Mouse (Mus musculus) stomach, embryonic 15.5 days (tissue): Measurements from ENCODE around the gene Inka2. TPM values are rescaled to one million over a fixed set of nuclear protein-coding genes. Genes with fewer than 3 reads are reported as not detected.

Source experiments
- ATAC-seq: fragments of 200-750 bp; cut with Nextera tagmentation; 2 replicates; pipeline ENCODE4 v1.8.0; 2017; ENCODE audit warnings: low read depth, moderate number of reproducible peaks, moderate TSS enrichment; ENCODE audit not compliant: insufficient read depth, low FRiP score
- H3K27ac ChIP-seq: fragments of 300-500 bp; sonication (generic); 2 replicates; pipeline ENCODE4 v1.5.1; 2015; ENCODE audit warnings: mild to moderate bottlenecking, inconsistent platforms
- H3K27me3 ChIP-seq: fragments of 300-500 bp; sonication (generic); replicated peaks from 2 replicates; pipeline ENCODE4 v1.6.1; 2015; ENCODE audit warnings: inconsistent platforms
- H3K36me3 ChIP-seq: fragments of 300-500 bp; sonication (generic); 2 replicates; pipeline ENCODE4 v1.6.1; 2015; ENCODE audit warnings: inconsistent platforms
- H3K4me1 ChIP-seq: fragments of 300-500 bp; sonication (generic); 2 replicates; pipeline ENCODE4 v1.6.1; 2015; ENCODE audit warnings: inconsistent platforms
- H3K4me2 ChIP-seq: fragments of 300-500 bp; sonication (generic); 2 replicates; pipeline ENCODE4 v1.6.1; 2015; ENCODE audit warnings: mild to moderate bottlenecking, inconsistent platforms
- H3K4me3 ChIP-seq: fragments of 300-500 bp; sonication (generic); replicated peaks from 2 replicates; pipeline ENCODE4 v1.5.1; 2015; ENCODE audit warnings: inconsistent platforms
- H3K9ac ChIP-seq: fragments of 300-500 bp; sonication (generic); 2 replicates; pipeline ENCODE4 v1.6.1; 2015; ENCODE audit warnings: inconsistent platforms
- H3K9me3 ChIP-seq: fragments of 300-500 bp; sonication (generic); 2 replicates; pipeline ENCODE4 v1.6.1; 2016; ENCODE audit warnings: inconsistent platforms
- WGBS: fragments of 180-500 bp; shearing (Covaris S2); methylation state at CpG from one replicate; pipeline ENCODE4 v1.1.7; 2015; 5-methylcytosine and 5-hydroxymethylcytosine counted together
- polyA plus RNA-seq: library from polyadenylated mRNA; unstranded; fragments of >200 nt; fragmentation: Nextera tagmentation; extraction: Ambion mirVana; gene quantifications from 2 replicates; pipeline ENCODE4 v1.2.1, GENCODE M21; 2015

The Inka2 gene
- polyA plus RNA-seq, 1 experiment from 2014 or later, result 2.9 TPM

GRCm38 (mm10) chr3:105716353-105717000 lies 12.1 kb downstream of the Inka2 start:
- WGBS, result 67% methylated on average over 18 of the region's 18 CpGs
- Histone ChIP-seq H3K9me3 (no peaks in the 10 kb centered on the region), H3K4me2 (no peak overlapping the region), H3K9ac (no peak overlapping the region), H3K27me3 (no peaks in the 10 kb centered on the region), H3K4me1 (0 out of 2 replicates have a peak, but pooled peaks cover 4% of the 10 kb centered on the region), H3K4me3 (no peak overlapping the region), H3K27ac (no peak overlapping the region), H3K36me3 (no peaks in the 10 kb centered on the region)
- no peak for ATAC-seq

DNA sequence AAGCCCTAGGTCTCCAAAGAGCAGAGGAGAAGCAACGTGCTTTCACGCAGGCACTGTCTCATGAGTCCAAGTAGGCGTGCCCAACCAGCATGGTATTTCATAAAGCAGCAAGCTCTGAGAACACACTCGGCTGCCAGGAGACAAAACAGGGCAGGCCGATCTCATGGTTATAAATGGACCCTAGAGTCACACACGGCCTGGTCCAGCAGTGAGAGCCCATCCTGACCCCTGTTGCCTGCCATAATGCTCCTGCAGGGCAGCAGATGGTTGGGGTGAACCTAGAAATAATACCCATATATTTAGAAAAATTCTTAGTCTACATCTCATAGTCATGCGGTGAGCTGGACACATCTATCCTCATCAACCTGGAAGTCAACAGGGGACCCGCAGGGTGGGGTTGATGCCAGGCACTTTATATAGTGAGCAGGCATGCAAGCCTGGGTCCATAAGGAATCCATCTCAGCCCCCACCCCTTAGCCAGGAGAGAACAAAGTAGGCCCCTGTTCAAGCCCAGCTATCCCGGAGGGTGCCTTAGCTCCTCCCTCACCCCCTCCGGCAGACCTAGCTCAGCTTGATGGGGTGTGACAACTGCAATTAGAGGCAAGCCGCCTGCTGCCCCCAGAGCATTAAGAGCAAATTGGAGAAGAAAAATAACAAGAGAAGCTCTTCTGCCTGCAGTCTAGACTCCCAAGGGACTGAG lies 13.6 kb downstream of the Inka2 start:
- Histone ChIP-seq H3K36me3 (no peaks in the 10 kb centered on the region), H3K9me3 (no peaks in the 10 kb centered on the region), H3K4me2 (no peak overlapping the region), H3K27me3 (no peaks in the 10 kb centered on the region), H3K27ac (no peak overlapping the region), H3K9ac (no peak overlapping the region), H3K4me1 (0 out of 2 replicates have a peak, but pooled peaks cover 4% of the 10 kb centered on the region), H3K4me3 (no peak overlapping the region)
- no peak for ATAC-seq
- 67% methylated on average over 11 of the region's 11 CpGs for WGBS

DNA sequence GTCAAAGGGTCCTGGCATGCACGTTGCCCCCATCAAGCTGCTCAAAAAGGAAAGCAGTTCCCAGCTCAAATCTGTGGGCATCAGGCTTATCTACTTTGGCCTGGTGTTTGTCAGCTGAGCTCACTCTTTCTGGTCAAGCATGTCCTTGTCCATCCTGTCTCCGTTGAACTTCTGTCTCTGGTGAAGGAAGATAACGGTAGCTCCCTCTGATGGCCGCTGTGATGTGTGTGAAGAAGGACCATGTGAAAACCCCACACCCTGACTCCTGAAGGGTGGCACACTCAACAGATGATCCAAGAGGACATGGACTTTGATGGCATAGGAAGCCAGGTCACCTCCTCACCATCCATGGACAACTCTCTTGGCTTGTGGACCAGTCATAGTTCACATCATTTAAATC lies 14.3 kb downstream of the Inka2 start:
- Histone ChIP-seq H3K4me3 (no peak overlapping the region), H3K9me3 (no peaks in the 10 kb centered on the region), H3K4me2 (no peak overlapping the region), H3K36me3 (no peaks in the 10 kb centered on the region), H3K27ac (no peak overlapping the region), H3K4me1 (0 out of 2 replicates have a peak, but pooled peaks cover 4% of the 10 kb centered on the region), H3K27me3 (no peaks in the 10 kb centered on the region), H3K9ac (no peak overlapping the region)
- WGBS, result 45% methylated on average over 4 of the region's 4 CpGs
- no peak for ATAC-seq

DNA sequence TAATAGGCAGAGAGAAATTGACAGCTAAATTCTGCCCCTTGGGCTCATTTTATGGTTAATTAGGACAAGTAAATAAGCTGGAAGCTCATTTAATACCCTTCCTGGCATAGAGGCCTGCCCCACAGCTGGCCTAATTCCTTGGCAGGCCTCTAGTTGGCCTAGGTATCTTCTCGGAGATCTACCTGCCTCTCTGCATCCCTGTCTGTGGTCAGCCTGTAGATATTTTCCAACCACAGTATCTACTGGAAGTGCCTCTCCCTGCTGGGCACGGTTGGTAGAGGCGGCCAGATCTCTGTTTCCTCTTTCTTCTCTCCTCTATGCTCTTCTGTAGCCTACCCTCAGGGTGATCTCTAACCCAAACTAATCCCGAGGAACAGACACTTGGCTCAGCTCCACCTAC lies 15.6 kb downstream of the Inka2 start:
- no peaks in the 10 kb centered on the region for H3K27me3 ChIP-seq
- WGBS, result 76% methylated on average over 4 of the region's 4 CpGs
- H3K36me3 ChIP-seq, result no peaks in the 10 kb centered on the region
- no peak overlapping the region for H3K4me2 ChIP-seq
- no peak overlapping the region for H3K4me3 ChIP-seq
- H3K9ac ChIP-seq, result no peak overlapping the region
- H3K4me1 ChIP-seq, result 0 out of 2 replicates have a peak, but pooled peaks cover 4% of the 10 kb centered on the region
- ATAC-seq, result no peak
- no peak overlapping the region for H3K27ac ChIP-seq
- no peaks in the 10 kb centered on the region for H3K9me3 ChIP-seq

- Histone ChIP-seq H3K4me2 (no peak overlapping the region), H3K9ac (no peak overlapping the region), H3K27me3 (no peaks in the 10 kb centered on the region), H3K4me3 (no peak overlapping the region), H3K36me3 (no peaks in the 10 kb centered on the region), H3K9me3 (no peaks in the 10 kb centered on the region), H3K27ac (no peak overlapping the region), H3K4me1 (0 out of 2 replicates have a peak, but pooled peaks cover 4% of the 10 kb centered on the region)
- no peak for ATAC-seq
- WGBS, result 62% methylated on average over 4 of the region's 4 CpGs
Measured at GRCm38 (mm10) chr3:105720514-105720913, 16.1 kb downstream of the Inka2 start.

DNA sequence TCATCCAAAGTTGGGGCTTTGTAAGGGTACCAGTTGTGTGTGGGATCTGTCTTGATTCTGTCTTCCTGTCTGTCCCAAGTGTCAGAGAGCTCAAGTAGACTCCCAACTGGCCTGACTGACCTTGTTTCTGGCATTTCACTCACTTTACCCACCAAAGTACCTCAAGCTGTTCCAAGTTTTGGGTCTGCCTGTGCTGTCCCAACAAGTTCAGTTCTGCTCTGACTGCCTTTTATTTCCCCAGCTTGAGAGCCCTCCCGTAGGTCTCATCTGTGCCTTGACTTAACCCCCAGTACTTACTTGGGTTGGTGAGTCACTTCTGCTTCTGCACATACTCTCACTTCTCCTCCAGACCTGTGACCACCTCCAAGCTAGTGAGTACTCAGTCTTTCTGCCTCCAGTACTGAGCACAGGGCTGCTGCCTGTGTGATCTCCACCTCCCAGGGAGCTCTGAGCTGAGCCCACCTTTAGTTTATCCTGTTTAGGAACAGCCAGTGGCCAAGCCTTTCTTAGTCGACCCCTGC lies 17.3 kb downstream of the Inka2 start:
- Histone ChIP-seq H3K9me3 (no peaks in the 10 kb centered on the region), H3K9ac (no peak overlapping the region), H3K36me3 (no peaks in the 10 kb centered on the region), H3K27ac (no peak overlapping the region), H3K4me2 (no peak overlapping the region), H3K4me3 (no peak overlapping the region), H3K4me1 (0 out of 2 replicates have a peak, but pooled peaks cover 2% of the 10 kb centered on the region), H3K27me3 (no peaks in the 10 kb centered on the region)
- no peak for ATAC-seq
- 56% methylated on average over 2 of the region's 2 CpGs for WGBS

GRCm38 (mm10) chr3:105722510-105722909 lies 18.1 kb downstream of the Inka2 start:
- Histone ChIP-seq H3K4me1 (no peaks in the 10 kb centered on the region), H3K27me3 (no peaks in the 10 kb centered on the region), H3K9me3 (no peaks in the 10 kb centered on the region), H3K27ac (no peak overlapping the region), H3K4me3 (no peak overlapping the region), H3K4me2 (no peak overlapping the region), H3K36me3 (no peaks in the 10 kb centered on the region), H3K9ac (no peak overlapping the region)
- WGBS, result 89% methylated on average over 3 of the region's 3 CpGs
- no peak for ATAC-seq

DNA sequence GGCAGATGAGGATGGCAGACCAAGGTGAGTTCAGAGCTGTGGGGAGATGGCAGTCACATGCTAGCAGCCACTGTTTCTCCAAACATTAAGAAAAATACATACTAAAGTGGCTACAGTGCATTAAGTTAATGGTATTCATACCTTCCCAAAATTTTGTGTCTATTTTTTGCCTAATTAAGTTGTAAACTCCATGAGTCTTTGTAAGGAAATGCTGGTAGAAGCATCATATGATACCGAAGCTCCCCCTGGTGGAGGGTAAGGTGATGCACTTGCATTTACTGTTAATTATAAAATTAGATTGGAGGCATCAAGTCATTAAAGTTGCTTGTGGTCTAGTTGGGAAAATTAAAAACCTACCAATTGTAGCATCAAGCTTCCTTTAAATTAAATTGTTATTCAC lies 21.6 kb downstream of the Inka2 start:
- no peak overlapping the region for H3K4me2 ChIP-seq
- no peaks in the 10 kb centered on the region for H3K27me3 ChIP-seq
- no peak overlapping the region for H3K27ac ChIP-seq
- no peaks in the 10 kb centered on the region for H3K9me3 ChIP-seq
- 0 out of 2 replicates have a peak, but pooled peaks cover 5% of the 10 kb centered on the region for H3K36me3 ChIP-seq
- no peaks in the 10 kb centered on the region for H3K4me1 ChIP-seq
- no peak for ATAC-seq
- H3K4me3 ChIP-seq, result no peak overlapping the region
- no peak overlapping the region for H3K9ac ChIP-seq
- 0% methylated on average over 1 of the region's 1 CpGs for WGBS

DNA sequence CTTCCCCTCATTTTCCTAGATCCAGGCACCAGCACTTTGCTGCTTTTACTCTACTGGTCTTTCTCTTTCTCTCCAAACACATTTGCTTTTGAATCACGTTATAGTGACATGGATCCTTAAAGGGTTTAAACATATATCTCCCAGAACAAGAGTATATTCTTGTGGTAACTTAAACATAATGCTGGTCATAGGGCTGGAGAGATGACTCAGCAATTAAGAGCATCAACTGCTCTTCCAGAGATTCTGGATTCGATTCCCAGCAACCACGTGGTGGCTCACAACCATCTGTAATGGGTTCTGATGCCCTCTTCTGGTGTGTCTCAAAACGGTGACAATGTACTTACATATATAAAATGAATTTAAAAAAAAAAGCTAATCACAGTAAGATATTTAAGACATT lies 28.0 kb downstream of the Inka2 start:
- H3K4me3 ChIP-seq, result no peak overlapping the region
- no peak for ATAC-seq
- H3K36me3 ChIP-seq, result peaks cover 17% of the 10 kb centered on the region
- H3K9ac ChIP-seq, result no peak overlapping the region
- no peaks in the 10 kb centered on the region for H3K4me1 ChIP-seq
- H3K27me3 ChIP-seq, result no peaks in the 10 kb centered on the region
- WGBS, result 85% methylated on average over 4 of the region's 4 CpGs
- no peaks in the 10 kb centered on the region for H3K9me3 ChIP-seq
- H3K4me2 ChIP-seq, result no peak overlapping the region
- no peak overlapping the region for H3K27ac ChIP-seq

- H3K9ac ChIP-seq, result no peak overlapping the region
- peaks cover 17% of the 10 kb centered on the region for H3K36me3 ChIP-seq
- H3K9me3 ChIP-seq, result no peaks in the 10 kb centered on the region
- H3K4me3 ChIP-seq, result no peak overlapping the region
- H3K4me1 ChIP-seq, result no peaks in the 10 kb centered on the region
- no peak overlapping the region for H3K27ac ChIP-seq
- no peaks in the 10 kb centered on the region for H3K27me3 ChIP-seq
- ATAC-seq, result no peak
- H3K4me2 ChIP-seq, result no peak overlapping the region
- 83% methylated on average over 4 of the region's 4 CpGs for WGBS
Measured at GRCm38 (mm10) chr3:105733538-105733937, 29.1 kb downstream of the Inka2 start.

- no peak for ATAC-seq
Measured at GRCm38 (mm10) chr3:105735285-105735684, 30.9 kb downstream of the Inka2 start.

GRCm38 (mm10) chr3:105736148-105736547 lies 31.7 kb downstream of the Inka2 start:
- H3K36me3 ChIP-seq, result peaks cover 11% of the 10 kb centered on the region
- WGBS, result 84% methylated on average over 1 of the region's 1 CpGs
- H3K4me1 ChIP-seq, result no peaks in the 10 kb centered on the region
- no peak overlapping the region for H3K4me2 ChIP-seq
- H3K4me3 ChIP-seq, result no peak overlapping the region
- ATAC-seq, result no peak
- H3K27ac ChIP-seq, result no peak overlapping the region
- no peaks in the 10 kb centered on the region for H3K27me3 ChIP-seq
- H3K9me3 ChIP-seq, result no peaks in the 10 kb centered on the region
- no peak overlapping the region for H3K9ac ChIP-seq

More at GRCm38 (mm10) chr3:105735285-105735684, 30.9 kb downstream of the Inka2 start:
- Histone ChIP-seq H3K27me3 (no peaks in the 10 kb centered on the region), H3K9ac (no peak overlapping the region), H3K36me3 (peaks cover 17% of the 10 kb centered on the region), H3K4me1 (no peaks in the 10 kb centered on the region), H3K27ac (no peak overlapping the region), H3K4me3 (no peak overlapping the region), H3K9me3 (no peaks in the 10 kb centered on the region), H3K4me2 (no peak overlapping the region)
